Comparison of ENCODE assay signal across 30 mouse cellular contexts in the genomic region with DNA sequence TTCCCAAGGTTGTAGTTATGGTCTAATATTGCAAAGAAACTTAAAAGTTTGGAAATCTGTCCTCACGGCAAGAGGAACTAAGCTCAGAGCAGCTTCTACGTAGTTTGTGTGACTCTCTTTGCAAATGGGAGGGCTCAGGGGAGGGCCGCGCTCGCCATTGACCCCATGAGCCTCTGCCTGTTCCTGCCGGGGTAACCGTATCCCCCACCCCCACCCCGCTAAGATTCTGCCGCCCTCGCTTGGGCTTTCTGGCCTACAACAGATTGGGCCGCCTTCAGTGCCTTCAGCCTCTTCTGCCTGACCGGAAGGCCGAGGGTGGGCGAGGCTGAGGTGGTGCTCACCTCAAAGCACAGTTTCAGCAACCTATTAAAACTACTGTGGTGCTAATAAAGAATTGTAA. TPM values are rescaled to one million over a fixed set of nuclear protein-coding genes. Genes with fewer than 3 reads are reported as not detected.
DNase-seq lines count a peak whose midpoint lies in the region; TF ChIP-seq lines count a peak whose summit lies in the region.
"Had no signal": no experiment of that assay in that cellular context is flagged by ENCODE, and none has a peak within 500 bp of the region (broad histone marks: within the 10 kb centered on the region; RNA-seq: fewer than 3 reads in every experiment).

No protein-coding gene starts in this region.

- DNase-seq in testis, postnatal 14 days (ENCODE audit: low spot score): no peak
- DNase-seq in ES-CJ7 (ENCODE audit: low read depth, low spot score) (peak; percentile 81), ZHBTc4 (ENCODE audit: low read depth, low spot score) (peak; percentile 83)
- DNase-seq in right cerebral cortex, adult 2 months (ENCODE audit: low spot score in 2 of 2): no peak
- no peak for DNase-seq in cerebellum, postnatal 4 days (ENCODE audit: low spot score in 2 of 2)
- DNase-seq: adrenal gland, adult 2 months; adrenal gland, postnatal 14 days; cerebellum, adult 11 months; cerebellum, adult 2 months; cerebellum, adult 9-11 months; cerebellum, postnatal 25 days; embryo, embryonic 11 days; gastrocnemius, postnatal 10 days; gastrocnemius, postnatal 36 days; heart, postnatal 14 days; kidney, adult 11 months had no signal

- TF ChIP-seq POLR2A in testis, adult 2 months (IDR thresholded peaks at IDR 0.05; ENCODE audit: control insufficient read depth, low read depth, low read length): no peak

- no peaks in the 10 kb centered on the region for H3K27me3 ChIP-seq in testis, adult 2 months (ENCODE audit: control insufficient read depth, insufficient read depth, low read length)
- H3K27me3 ChIP-seq: forebrain, embryonic 13.5 days; intestine, embryonic 15.5 days had no signal

- peaks cover 5% of the 10 kb centered on the region for H3K4me1 ChIP-seq in testis, adult 2 months (ENCODE audit: control insufficient read depth, insufficient read depth, low read length)
- H3K4me1 ChIP-seq: forebrain, embryonic 13.5 days; heart, embryonic 13.5 days; hindbrain, embryonic 12.5 days; hindbrain, embryonic 15.5 days; intestine, embryonic 15.5 days had no signal

- H3K36me3 ChIP-seq in testis, adult 2 months (ENCODE audit: control insufficient read depth, insufficient read depth, low read length): no peaks in the 10 kb centered on the region
- H3K36me3 ChIP-seq: forebrain, embryonic 10.5 days; heart, embryonic 13.5 days; hindbrain, embryonic 12.5 days; hindbrain, embryonic 15.5 days; intestine, embryonic 15.5 days had no signal

- H3K4me3 ChIP-seq in testis, adult 2 months (ENCODE audit: control insufficient read depth, low read depth, low read length): peak overlapping the region; percentile 15; the same call in 1 of the 2 replicates
- H3K4me3 ChIP-seq: forebrain, embryonic 10.5 days; forebrain, embryonic 13.5 days; heart, embryonic 13.5 days; hindbrain, embryonic 12.5 days; hindbrain, embryonic 15.5 days; intestine, embryonic 15.5 days had no signal

- no peak overlapping the region for H3K27ac ChIP-seq in testis, adult 2 months (ENCODE audit: control insufficient read depth, insufficient read depth, low read depth, low read length)
- H3K27ac ChIP-seq: forebrain, embryonic 10.5 days; forebrain, embryonic 13.5 days; heart, embryonic 13.5 days; hindbrain, embryonic 12.5 days; hindbrain, embryonic 15.5 days; intestine, embryonic 15.5 days had no signal

- no peak for TF ChIP-seq CTCF in testis, adult 2 months (IDR thresholded peaks at IDR 0.05; ENCODE audit: control insufficient read depth, insufficient read depth, insufficient replicate concordance, low read depth, low read length)

RNA-seq across cellular contexts. Expression of a gene that starts 9.2 kb away (rescaled TPM):
- 27.5 and 36.5 TPM in 2 replicates for polyA plus RNA-seq in testis, adult 2 months (2012; rRNA removed)
- polyA plus RNA-seq: adrenal gland, adult 2 months; C2C12; CD4-positive, CD25-positive, alpha-beta regulatory T cell, adult 4 months; cerebellum, adult 2 months; cortical plate, adult 2 months; embryonic facial prominence, embryonic 11.5 days; embryonic facial prominence, embryonic 14.5 days; forebrain, embryonic 10.5 days; forebrain, embryonic 13.5 days; forebrain, embryonic 16.5 days; heart, embryonic 13.5 days; heart, embryonic 16.5 days; hindbrain, embryonic 12.5 days; hindbrain, embryonic 15.5 days; intestine, embryonic 15.5 days had no signal

RNA-seq across cellular contexts. Expression of a gene that starts 32.5 kb away (rescaled TPM):
- polyA plus RNA-seq in testis, adult 2 months (2012; rRNA removed): 5.0 TPM in 2 replicates

RNA-seq across cellular contexts. Expression of a gene that starts 43.8 kb away (rescaled TPM):
- polyA plus RNA-seq in testis, adult 2 months (2012; rRNA removed): 254 and 277 TPM in 2 replicates

Comparison
In these comparisons a context has a peak if more than half of its experiments do, and no peak if none do; other contexts are left out.
1. DNase-seq: peak in ES-CJ7 (single experiment) and ZHBTc4 (single experiment); none in testis, postnatal 14 days (single experiment), right cerebral cortex, adult 2 months (0 of 2) and cerebellum, postnatal 4 days (0 of 2).